In the genomic region with DNA sequence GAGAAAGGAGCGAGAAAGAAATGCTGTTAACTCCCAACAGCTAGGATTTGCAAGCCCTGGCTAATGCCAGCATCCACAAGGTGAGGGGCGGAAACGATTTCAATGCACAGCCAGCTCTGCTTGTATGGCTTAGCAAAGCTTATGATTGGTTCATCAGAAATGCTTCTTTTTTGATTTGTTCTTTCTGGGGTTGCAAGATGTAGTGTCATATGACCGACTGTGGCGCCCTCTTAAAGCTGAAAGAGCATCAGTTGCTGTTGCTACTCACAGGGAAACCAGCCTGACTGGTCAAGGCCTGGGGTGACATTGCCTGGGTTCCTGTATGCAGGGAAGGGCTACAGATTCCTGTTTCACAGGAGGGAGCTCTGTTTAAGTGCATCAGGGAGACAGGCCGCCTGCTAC, we compare ENCODE assay signal across 10 mouse cellular contexts. TPM values are rescaled to one million over a fixed set of nuclear protein-coding genes. Genes with fewer than 3 reads are reported as not detected.
DNase-seq lines count a peak whose midpoint lies in the region; ATAC-seq and TF ChIP-seq lines count a peak whose summit lies in the region.
"Had no signal": no experiment of that assay in that cellular context is flagged by ENCODE, and none has a peak within 500 bp of the region (broad histone marks: within the 10 kb centered on the region; RNA-seq: fewer than 3 reads in every experiment).

No protein-coding gene starts in this region.

- peak; percentile 40 for TF ChIP-seq CTCF in midbrain, postnatal 0 days (IDR thresholded peaks at IDR 0.05)

- no peak overlapping the region for H3K9ac ChIP-seq in heart, embryonic 11.5 days (ENCODE audit: low read depth, low read length)
- H3K9ac ChIP-seq in forebrain, embryonic 16.5 days (replicated peaks; ENCODE audit: low read depth, low read length), result no peak overlapping the region
- H3K9ac ChIP-seq in midbrain, postnatal 0 days (replicated peaks; ENCODE audit: low read length, poor library complexity, severe bottlenecking), result no peak overlapping the region; the same call in 1 of the 2 replicates

- H3K4me1 ChIP-seq in heart, embryonic 11.5 days (ENCODE audit: control insufficient read depth, insufficient read depth, low read length), result peaks cover 4% of the 10 kb centered on the region; the same call in 1 of the 2 replicates
- H3K4me1 ChIP-seq in forebrain, embryonic 16.5 days (replicated peaks; ENCODE audit: control insufficient read depth, insufficient read depth, low read length), result peaks cover 6% of the 10 kb centered on the region
- H3K4me1 ChIP-seq in midbrain, postnatal 0 days (ENCODE audit: insufficient read depth, low read length), result no peaks in the 10 kb centered on the region

- H3K9me3 ChIP-seq in heart, embryonic 11.5 days (replicated peaks; ENCODE audit: control insufficient read depth, low read length), result no peaks in the 10 kb centered on the region
- H3K9me3 ChIP-seq in forebrain, embryonic 16.5 days (ENCODE audit: control insufficient read depth, low read length), result no peaks in the 10 kb centered on the region
- H3K9me3 ChIP-seq in midbrain, postnatal 0 days (ENCODE audit: low read length), result no peaks in the 10 kb centered on the region

- no peaks in the 10 kb centered on the region for H3K36me3 ChIP-seq in heart, embryonic 11.5 days (ENCODE audit: control insufficient read depth, insufficient read depth, low read length)
- no peaks in the 10 kb centered on the region for H3K36me3 ChIP-seq in forebrain, embryonic 16.5 days (ENCODE audit: control insufficient read depth, insufficient read depth)
- H3K36me3 ChIP-seq in midbrain, postnatal 0 days (ENCODE audit: insufficient read depth, low read length), result no peaks in the 10 kb centered on the region

- DNase-seq in heart, adult 11 months, result no peak
- peak; percentile 4 for DNase-seq in cerebellum, adult 11 months
- peak; percentile 4 to 7 for DNase-seq in layer of hippocampus, postnatal 25 days (ENCODE audit: extremely low spot score in 1 of 2, low spot score in 1 of 2)
- peak; percentile 81 for DNase-seq in midbrain, postnatal 0 days (ENCODE audit: low spot score)
- no peak for DNase-seq in liver

- 14% methylated on average over 6 of the region's 6 CpGs for WGBS in heart, embryonic 11.5 days (ENCODE audit: insufficient replicate concordance)
- 4% methylated on average over 6 of the region's 6 CpGs for WGBS in forebrain, embryonic 16.5 days
- WGBS in midbrain, postnatal 0 days, result 9% methylated on average over 6 of the region's 6 CpGs

- no peak overlapping the region for H3K4me3 ChIP-seq in heart, embryonic 11.5 days (ENCODE audit: low read depth, low read length)
- H3K4me3 ChIP-seq in forebrain, embryonic 16.5 days (replicated peaks; ENCODE audit: low read length), result peak overlapping the region; percentile 35
- peak overlapping the region; percentile 38 for H3K4me3 ChIP-seq in midbrain, postnatal 0 days (ENCODE audit: low read depth, low read length)

- peaks cover 6% of the 10 kb centered on the region for H3K27me3 ChIP-seq in heart, embryonic 11.5 days (ENCODE audit: control insufficient read depth, insufficient read depth, low read length)
- no peaks in the 10 kb centered on the region for H3K27me3 ChIP-seq in forebrain, embryonic 16.5 days (replicated peaks; ENCODE audit: control insufficient read depth, insufficient read depth, low read length)
- no peaks in the 10 kb centered on the region for H3K27me3 ChIP-seq in midbrain, postnatal 0 days (ENCODE audit: insufficient read depth, low read length)

- H3K4me2 ChIP-seq in heart, embryonic 11.5 days, result peak overlapping the region; percentile 65
- H3K4me2 ChIP-seq in forebrain, embryonic 16.5 days (ENCODE audit: low read length), result peak overlapping the region; percentile 58
- H3K4me2 ChIP-seq in midbrain, postnatal 0 days (ENCODE audit: low read depth, low read length, poor library complexity, severe bottlenecking), result peak overlapping the region; percentile 71

- ATAC-seq in heart, embryonic 11.5 days (replicated peaks; ENCODE audit: insufficient number of reproducible peaks, low FRiP score, low TSS enrichment), result no peak
- peak; percentile 95 for ATAC-seq in forebrain, embryonic 16.5 days
- ATAC-seq in midbrain, postnatal 0 days (ENCODE audit: low FRiP score), result peak; percentile 88; the same call in 1 of the 2 replicates
- ATAC-seq in activated CD4-positive, CD25-positive, alpha-beta regulatory T cell, adult 4 months, result no peak

- no peak overlapping the region for H3K27ac ChIP-seq in heart, embryonic 11.5 days (ENCODE audit: low read depth, low read length)
- no peak overlapping the region for H3K27ac ChIP-seq in forebrain, embryonic 16.5 days (ENCODE audit: low read length)
- H3K27ac ChIP-seq in midbrain, postnatal 0 days (ENCODE audit: low read depth, low read length), result 0 out of 2 replicates have a peak overlapping the region, but pooled peaks have one; percentile 32

RNA-seq across cellular contexts. Expression of a gene that starts 0.9 kb away (rescaled TPM):
- not detected in 2 replicates for polyA plus RNA-seq in heart, embryonic 11.5 days (2014; fragmentation: Nextera tagmentation; extraction: Ambion mirVana)
- 0.11 and 0.25 TPM in 2 replicates for polyA plus RNA-seq in forebrain, embryonic 16.5 days (2015; fragmentation: Nextera tagmentation; extraction: Ambion mirVana)
- not detected for total RNA-seq in layer of hippocampus, postnatal 25 days (2021)
- total RNA-seq in midbrain, postnatal 0 days (2014; rRNA removed), result 0.60 and 0.90 TPM in 2 replicates
- polyA plus RNA-seq in midbrain, postnatal 0 days (2015; fragmentation: Nextera tagmentation; extraction: Ambion mirVana), result 0.33 and 0.42 TPM in 2 replicates
- polyA plus RNA-seq in activated CD4-positive, CD25-positive, alpha-beta regulatory T cell, adult 4 months (2017; shearing (Covaris generic)), result not detected
- total RNA-seq: hematopoietic stem cell, adult 5-6 weeks had no signal
- polyA plus RNA-seq: spleen, adult 2 months had no signal

Comparison
In these comparisons a context has a peak if more than half of its experiments do, and no peak if none do; other contexts are left out.
1. ATAC-seq: peak in forebrain, embryonic 16.5 days (single experiment) and midbrain, postnatal 0 days (single experiment); none in heart, embryonic 11.5 days (single experiment) and activated CD4-positive, CD25-positive, alpha-beta regulatory T cell, adult 4 months (single experiment).
2. DNase-seq: peak in cerebellum, adult 11 months (single experiment), layer of hippocampus, postnatal 25 days (2 of 2) and midbrain, postnatal 0 days (single experiment); none in heart, adult 11 months (single experiment) and liver (single experiment).
3. Peak in every context shown above with its lines, with median percentiles within 50 percentile points of each other: H3K4me2 ChIP-seq.